Mouse (Mus musculus) CH12.LX (cell line): ENCODE measurements around the gene Krtdap.

Experiments
- CTCF ChIP-seq, 2 experiments: IDR thresholded peaks in 1 of 2; conservative IDR thresholded peaks in 1 of 2; 2 replicates each; pipeline ENCODE4 v1.5.1; 2011 to 2012; ENCODE audit warnings: low read depth in 2 of 2, low read length in 2 of 2, improper control_type of control experiment in 1 of 2, inconsistent platforms in 1 of 2, mild to moderate bottlenecking in 1 of 2, moderate library complexity in 1 of 2
- E2F4 ChIP-seq: IDR thresholded peaks from 2 replicates; pipeline ENCODE4 v1.6.1; 2011; ENCODE audit warnings: low read depth, low read length, improper control_type of control experiment; ENCODE audit not compliant: insufficient replicate concordance
- ETS1 ChIP-seq: conservative IDR thresholded peaks from 2 replicates; pipeline ENCODE4 v1.6.1; 2012; ENCODE audit warnings: low read depth, mild to moderate bottlenecking, inconsistent platforms, low read length, improper control_type of control experiment, moderate library complexity
- KAT2A ChIP-seq: IDR thresholded peaks from 2 replicates; pipeline ENCODE4 v1.6.1; 2012; ENCODE audit warnings: low read length, improper control_type of control experiment, inconsistent platforms; ENCODE audit not compliant: insufficient replicate concordance
- NELFE ChIP-seq: IDR thresholded peaks from 2 replicates; pipeline ENCODE4 v1.6.1; 2011; ENCODE audit warnings: low read depth, low read length, improper control_type of control experiment
- NRF1 ChIP-seq: IDR thresholded peaks from 2 replicates; pipeline ENCODE4 v1.6.1; 2014; ENCODE audit warnings: low read depth, mild to moderate bottlenecking, inconsistent platforms, low read length, improper control_type of control experiment, moderate library complexity
- POLR2A ChIP-seq: IDR thresholded peaks from 2 replicates; pipeline ENCODE4 v1.6.1; 2011; ENCODE audit warnings: low read depth, mild to moderate bottlenecking, improper control_type of control experiment, low read length
- RCOR1 ChIP-seq: conservative IDR thresholded peaks from 2 replicates; pipeline ENCODE4 v1.6.1; 2012; ENCODE audit warnings: low read depth, mild to moderate bottlenecking, inconsistent platforms, low read length, improper control_type of control experiment
- SMC3 ChIP-seq: IDR thresholded peaks from 2 replicates; pipeline ENCODE4 v1.6.1; 2011; ENCODE audit warnings: low read depth, low read length, improper control_type of control experiment
- UBTF ChIP-seq: IDR thresholded peaks from 2 replicates; pipeline ENCODE4 v1.6.1; 2012; ENCODE audit warnings: low read depth, mild to moderate bottlenecking, inconsistent platforms, low read length, improper control_type of control experiment, moderate library complexity
- ZNF384 ChIP-seq: IDR thresholded peaks from 2 replicates; pipeline ENCODE4 v1.6.1; 2012; ENCODE audit warnings: low read depth, low read length, improper control_type of control experiment, inconsistent platforms

- TF ChIP-seq CTCF (conservative IDR thresholded peaks at IDR 0.05 in 1 of 2, IDR thresholded peaks at IDR 0.05 in 1 of 2; ENCODE audit: low read depth in 2 of 2, low read length in 2 of 2) (no peak), KAT2A (no peak), NRF1 (no peak), E2F4 (no peak), NELFE (no peak), POLR2A (no peak), RCOR1 (no peak), UBTF (no peak), SMC3 (no peak), ETS1 (no peak), ZNF384 (no peak)
Observed at GRCm38 (mm10) chr7:30790141-30790540, 2.4 kb downstream of the Krtdap start.
